Mouse (Mus musculus): ENCODE results near the gene Zcchc24.

Zcchc24 gene

DNA sequence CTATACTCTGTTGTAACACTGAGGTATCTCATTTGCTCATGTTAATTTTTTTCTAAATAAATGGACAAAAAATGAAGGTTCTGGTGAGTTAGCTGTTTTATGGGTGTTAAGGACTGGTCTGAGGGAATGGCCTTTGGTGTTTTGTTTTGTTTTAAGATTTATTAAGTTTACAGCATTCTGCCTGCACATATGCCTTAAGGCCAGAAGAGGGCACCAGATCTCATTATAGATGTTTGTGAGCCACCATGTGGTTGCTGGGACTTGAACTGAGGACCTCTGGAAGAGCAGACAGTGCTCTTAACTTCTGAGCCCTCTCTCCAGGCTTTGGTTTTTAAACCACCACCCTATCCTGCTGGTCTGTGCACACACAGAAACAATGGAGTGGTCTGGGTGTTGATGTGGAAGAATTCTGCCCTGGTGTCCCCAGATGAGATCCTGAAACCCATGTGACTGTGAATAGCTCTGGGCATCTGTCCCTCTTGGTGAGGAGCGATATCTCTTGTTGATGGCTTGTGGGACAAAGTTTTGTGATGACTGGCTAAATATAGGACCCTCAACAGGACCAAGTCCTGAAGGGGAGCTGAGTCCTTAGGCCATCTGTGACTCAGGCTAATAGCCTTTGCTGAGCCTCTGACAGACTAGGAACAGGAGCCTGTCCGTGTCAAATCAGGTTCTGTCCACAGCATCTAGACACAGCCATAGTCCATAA lies 102.0 kb downstream of the Zcchc24 start:
- DNase-seq (ENCODE audit: low spot score) = no peak

DNA sequence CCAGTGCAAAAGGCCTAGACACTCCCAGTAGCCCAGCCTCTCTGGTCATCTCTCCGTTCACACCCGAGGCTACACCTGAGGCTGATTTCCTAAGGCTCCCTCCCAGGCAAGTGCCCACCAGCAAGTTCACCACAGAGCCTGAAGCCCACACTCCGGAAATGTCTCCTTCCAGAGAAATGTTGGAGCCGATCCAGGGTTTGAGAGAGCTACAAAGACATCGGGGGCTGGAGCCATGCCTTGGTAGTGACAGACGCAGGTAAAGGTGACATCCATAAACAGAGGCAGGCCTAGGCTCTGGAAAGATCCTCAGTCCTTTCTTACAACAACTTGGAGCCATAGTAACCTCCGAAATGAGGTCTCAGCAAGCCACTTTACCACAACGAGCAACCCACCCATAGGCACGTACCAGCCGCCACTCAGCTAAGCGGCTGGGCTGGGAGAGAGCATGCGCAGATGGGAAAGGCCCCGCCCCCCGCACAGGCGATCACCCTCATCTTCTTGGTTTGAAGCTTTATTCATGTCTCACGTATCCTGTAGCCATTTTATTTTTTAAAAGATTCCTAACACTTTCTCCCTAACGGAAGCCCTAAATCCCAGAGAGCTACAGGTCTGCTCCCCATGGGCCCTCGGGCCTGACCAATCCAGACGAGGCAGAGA lies 103.4 kb downstream of the Zcchc24 start:
- no peak for DNase-seq (ENCODE audit: low spot score)

DNA sequence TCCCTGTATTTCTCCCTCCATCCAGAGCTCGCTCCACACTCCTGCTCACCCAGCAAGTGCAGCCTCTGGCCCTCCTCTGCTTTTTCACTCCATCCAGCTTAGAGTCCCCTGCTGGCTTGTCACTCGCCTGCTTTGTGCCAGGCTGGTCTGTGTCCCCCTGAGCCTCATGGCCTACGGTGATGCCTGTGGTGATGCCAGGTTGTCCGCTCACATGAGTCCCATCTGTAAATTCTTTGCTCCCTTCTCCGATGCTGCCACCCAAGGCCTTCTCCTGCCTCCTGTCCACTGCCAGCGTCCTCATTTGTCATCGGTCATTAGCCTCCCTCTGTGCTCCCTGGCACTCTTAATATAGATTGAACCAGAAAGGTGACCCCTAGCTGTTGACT lies 104.5 kb downstream of the Zcchc24 start:
- no peak for DNase-seq (ENCODE audit: low spot score)

DNA sequence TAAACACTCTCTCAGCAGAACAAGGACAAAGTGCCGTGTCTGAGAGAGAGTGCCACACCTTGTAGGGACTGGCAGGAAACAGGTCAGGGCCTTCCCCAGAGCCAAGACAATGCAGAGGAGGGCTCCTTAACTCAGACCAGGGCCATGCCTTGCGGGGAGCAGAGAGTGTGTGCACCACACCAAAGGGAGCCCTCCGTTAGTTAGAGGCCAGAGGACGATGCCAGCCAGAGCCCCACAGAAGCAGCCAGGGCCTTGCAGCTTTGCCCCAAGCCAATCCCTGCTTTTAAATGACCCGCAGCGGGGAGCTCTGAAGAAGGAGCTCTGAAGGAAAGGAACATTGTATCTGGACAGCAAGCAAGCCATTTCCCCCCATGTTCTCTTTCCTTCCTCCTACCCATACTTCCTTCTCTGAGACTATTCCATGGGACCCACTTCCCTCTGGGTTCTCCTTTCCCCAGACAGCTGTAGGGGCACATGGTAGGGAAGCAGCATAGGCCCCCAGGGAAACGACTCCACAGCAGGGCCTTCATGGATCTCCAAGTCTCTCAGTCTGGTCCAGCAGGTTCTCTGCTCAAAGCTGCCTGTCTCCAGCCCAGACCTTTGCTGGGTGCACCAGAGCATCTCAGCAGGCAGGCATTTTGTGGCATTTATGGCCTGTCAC lies 105.1 kb downstream of the Zcchc24 start:
- DNase-seq (ENCODE audit: low spot score) = no peak
